Mouse (Mus musculus): ENCODE data around the gene Ttll8.

Ttll8 gene

GRCm38 (mm10) chr15:88841580-88842299 lies 112.5 kb downstream of the Ttll8 start:
- DNase-seq (ENCODE audit: low read depth in 1 of 2, low spot score in 2 of 2) = no peak

GRCm38 (mm10) chr15:88841160-88841559 lies 113.1 kb downstream of the Ttll8 start:
- no peak for DNase-seq (ENCODE audit: low read depth in 1 of 2, low spot score in 2 of 2)

All from monocyte, adult 2 months (primary cell).